Mouse (Mus musculus) layer of hippocampus, adult 9-11 months (tissue): ENCODE measurements around the gene Klhdc7a.

ENCODE experiments used
- DNase-seq: peaks from one replicate; pipeline ENCODE4 v3.0.0; 2022

Gene Klhdc7a

DNA sequence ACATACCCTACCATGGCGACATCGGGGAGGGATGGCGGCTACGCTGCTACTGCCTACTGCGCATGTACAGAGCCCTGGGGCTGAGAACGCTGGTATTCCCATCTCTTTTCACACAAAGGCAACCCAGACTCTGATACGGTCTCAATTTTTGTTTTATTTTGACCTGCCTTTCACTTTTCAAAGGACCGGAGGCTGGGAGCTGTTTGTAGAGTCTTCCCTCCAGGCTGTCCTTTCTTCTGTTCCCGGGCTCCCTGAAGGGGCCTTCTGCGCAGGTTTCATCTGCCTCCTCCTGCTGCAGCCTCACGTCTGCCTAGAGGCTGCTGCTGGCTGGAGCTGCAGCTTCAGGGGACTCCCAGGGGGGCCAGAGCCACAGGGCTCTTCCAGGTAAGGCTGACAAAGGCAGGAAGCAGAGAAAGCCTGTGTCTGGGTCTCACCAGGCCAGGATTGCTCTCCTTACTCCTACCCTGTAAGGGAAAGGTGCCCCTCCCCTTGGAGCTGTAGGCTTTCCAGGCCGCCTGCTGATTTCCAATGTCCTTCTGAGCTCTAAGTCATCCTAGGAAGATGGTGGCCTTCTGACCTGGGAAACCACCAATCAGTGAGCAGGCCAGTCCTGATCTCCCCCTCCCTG is 7.6 kb downstream of the Klhdc7a start:
- no peak for DNase-seq

DNA sequence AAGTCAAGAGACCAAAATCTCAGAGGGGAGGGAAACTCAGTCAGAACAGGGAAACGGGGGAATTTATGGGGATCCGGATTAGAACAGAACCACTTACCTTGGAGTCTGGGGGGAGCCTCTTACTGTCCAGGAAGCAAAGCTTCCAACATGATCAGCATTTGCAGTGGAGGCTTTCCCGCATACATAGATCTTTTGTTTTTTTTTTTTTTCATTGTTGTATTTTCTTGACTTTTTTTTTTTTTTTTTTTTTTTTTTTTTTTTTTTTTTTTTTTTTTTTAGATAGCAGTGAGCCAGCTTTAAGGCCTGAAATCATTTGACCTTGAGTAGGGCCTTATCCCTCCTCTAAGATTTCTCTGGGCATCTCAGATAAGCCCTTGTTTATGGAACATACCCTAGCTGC is 8.6 kb downstream of the Klhdc7a start:
- no peak for DNase-seq

DNA sequence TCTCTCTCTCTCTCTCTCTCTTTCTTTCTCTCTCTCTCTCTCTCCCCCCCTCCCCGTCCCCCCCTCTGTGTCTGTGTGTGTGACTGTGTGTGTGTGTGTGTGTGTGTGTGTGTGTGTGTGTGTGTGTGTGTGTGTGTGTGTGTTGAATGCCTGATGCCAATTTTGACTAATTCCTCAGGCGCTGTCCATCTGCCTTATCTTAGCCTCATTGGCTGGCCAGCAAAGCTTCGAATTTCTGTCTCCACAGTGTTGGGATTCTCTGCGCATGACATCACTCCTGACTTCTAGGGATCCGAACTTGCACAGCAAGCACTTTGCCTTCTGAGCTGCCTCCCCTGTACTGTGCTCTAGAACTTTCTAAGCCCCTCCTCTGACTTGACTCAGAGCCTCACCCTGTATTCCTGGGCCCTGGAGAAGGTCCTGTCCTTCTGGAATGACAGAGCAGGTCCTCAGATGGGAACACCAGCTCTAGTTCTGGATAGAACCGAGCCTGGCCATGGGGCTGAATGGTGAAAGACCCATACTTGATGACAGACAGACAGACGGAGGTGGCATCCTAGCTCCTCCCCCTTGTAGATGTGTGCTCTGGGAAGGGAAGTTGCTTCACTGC is 16.8 kb downstream of the Klhdc7a start:
- DNase-seq, result no peak

DNA sequence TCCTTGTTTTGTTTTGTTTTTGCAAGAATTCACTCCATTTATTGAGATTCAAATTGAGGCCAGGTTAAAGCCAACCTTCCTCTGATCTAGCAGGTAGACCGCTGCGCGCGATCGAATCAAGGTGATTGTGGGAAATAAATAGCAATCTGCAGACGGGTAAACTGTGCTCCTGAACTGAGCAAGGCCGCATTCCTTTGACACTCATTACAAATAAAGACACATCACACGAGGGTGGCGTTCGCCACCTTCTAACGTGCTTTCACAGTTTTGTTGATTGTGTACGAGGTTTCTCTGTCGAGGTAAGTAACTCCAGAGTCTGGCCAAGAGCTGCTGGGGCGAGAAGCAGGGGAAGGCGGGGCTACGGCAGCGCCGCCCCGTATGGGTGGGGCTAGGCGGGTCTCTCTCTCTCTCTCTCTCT is 17.4 kb downstream of the Klhdc7a start:
- no peak for DNase-seq

DNA sequence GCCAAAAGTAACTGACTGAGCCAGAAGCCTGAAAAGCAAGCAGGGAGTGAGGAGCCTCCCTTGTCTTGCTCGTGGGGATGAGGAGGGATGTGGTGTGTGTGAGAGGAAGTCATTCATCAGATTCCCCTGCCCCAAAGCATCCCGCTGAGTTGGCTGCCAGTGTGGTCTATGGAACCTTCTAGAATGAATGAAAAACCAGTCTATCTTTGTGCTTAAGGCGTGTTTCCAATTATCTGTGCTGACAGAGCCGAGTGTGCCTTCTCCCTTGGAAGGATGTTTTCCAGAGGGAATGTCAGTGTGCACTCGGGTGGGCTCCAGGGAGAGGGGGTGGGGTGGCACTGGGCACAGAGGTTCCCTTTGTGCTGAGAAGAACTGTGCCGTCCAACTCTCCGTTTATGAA is 19.2 kb downstream of the Klhdc7a start:
- DNase-seq, result no peak

DNA sequence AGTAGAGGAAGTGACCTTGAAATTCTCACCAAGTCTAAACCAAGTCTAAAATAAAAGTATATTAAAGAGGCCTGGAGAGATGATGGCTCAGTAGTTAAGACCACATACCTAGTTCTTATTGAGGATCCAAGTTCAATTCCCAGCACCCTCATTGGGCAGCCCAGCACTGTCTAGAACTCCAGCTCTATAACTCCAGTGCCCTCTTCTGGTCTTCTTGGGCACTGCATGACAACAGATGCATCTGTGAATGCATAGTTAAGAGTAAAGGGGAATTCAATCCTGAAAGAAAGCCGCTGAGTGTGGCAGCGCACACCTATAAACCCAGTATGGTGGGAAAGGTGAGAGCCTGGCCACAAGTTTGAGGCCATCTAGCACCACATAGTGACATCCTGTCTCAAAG is 20.5 kb downstream of the Klhdc7a start:
- no peak for DNase-seq

DNA sequence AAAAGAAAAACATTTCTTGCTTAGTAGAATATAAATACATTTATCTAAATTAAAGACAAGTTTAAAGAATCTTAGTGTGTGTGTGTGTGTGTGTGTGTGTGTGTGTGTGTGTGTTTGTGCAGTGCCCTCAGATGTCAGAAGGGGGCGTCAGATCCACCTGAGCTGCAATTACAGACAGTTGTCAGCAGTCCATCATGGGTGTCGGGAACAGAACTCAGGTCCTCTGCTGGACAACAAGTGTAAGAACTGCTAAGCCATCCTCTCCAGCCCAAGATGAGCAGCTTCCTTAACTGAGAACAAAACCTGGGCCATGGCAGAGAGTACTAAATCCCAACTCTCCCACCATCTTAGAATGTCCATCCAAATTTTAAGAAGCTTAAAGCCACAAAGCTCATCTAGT is 26.0 kb downstream of the Klhdc7a start:
- no peak for DNase-seq

DNA sequence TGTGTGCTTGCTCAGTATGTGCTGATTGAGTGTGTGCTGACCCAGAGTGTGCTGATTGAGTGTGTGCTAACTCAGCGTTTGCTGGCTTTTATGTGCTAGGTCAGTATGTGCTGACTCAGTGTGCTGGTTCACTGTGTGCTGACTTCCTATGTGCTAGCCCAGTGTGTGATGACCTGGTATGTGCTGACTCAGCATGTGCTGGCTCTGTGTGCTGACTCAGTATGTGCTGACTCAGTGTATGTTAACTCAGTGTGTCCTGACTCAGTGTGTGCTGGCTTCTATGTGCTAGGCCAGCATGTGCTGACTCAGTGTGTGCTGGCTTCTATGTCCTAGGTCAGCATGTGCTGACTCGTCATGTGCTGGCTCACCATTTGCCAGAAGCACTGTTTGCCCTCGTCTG is 32.3 kb downstream of the Klhdc7a start:
- DNase-seq, result no peak

DNA sequence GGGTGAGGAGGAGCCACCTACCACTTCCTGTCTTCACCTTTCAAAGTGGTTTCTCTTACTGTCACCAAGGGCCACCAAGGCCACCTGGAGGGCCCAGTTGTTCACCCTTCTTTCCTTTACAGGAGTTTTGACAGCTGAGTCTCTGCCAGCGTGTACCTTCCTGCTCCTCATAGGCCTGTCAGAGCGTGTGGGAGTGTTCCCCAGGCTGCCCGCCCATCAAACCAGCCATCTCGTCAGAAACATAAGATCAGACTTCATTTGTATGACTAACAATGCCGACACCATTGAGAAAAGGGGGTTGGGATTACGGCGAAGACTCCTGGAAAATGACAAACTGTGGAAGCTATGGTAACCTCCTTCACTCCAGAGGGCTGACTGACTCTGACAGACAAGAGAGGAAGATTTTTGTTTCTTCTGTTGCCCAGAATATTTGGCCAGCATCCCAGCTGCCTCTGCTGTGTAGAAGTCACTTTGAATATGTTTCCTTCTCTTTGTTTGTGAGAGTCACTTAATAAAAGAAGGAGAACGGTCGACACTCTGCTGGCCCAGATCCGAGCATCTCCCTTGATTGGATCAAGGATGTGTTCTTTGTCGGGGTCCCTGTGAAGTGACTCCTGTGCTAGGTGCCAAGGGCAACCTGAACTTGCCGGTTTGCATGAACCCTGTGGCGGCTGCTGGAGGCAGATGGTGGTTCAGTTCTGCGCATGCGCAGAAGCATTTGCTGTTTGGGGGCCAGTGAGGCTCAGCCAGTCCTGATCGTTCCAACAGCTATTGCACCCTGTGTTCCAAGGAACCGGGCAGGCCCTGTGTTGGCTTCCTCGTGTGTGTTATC is 34.6 kb downstream of the Klhdc7a start:
- DNase-seq, result peak; percentile 71

DNA sequence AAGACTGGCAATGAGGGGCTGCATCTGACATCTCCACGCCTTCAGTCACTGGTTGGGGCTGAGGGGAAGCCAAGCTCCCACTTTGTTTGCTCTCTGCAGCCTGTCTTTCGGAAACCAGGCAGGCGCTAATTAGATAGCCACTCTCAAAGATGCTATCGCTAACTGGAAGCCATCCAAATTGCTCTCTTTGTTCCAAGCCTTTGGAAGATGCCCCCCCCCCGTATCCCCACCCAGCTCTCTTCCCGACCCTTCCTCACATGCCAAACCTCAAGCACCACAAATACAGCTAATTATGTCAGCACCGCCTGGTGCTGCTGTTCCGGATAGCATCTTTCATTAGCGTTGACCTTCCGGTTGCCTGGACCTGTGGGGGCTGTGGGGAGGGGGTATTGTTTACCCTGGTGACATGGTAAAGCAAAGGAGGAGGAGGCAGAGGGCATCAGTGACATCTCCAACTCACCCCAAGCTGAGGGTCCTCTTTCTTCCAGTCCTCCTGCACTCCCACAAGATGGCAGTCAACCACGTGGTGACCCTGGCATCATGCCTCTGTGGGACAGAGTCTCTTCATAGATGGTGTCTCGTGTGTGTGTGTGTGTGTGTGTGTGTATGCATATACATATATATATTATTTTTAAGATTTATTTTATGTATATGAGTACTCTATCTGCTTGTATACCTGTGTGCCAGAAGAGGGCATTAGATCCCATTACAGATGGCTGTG is 35.9 kb downstream of the Klhdc7a start:
- DNase-seq, result no peak

DNA sequence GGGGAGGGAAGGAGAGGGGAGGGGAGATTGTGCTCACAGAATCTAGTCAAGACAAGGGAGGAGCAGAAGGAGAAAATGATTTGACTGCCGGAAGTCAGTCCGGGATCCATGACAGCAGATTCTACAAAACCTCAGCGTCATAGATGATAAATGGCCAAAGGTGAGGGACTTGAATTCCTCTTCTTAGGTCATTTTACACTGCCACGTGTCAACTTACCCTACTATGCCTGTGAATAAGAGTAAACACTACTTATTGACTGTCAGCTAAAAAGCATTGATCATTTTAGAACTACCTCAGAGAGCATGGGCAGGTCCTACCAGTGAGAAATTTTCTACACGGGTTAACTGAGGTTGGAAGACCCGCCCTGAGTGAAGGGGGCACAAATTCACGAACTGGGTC is 36.9 kb downstream of the Klhdc7a start:
- DNase-seq, result no peak

DNA sequence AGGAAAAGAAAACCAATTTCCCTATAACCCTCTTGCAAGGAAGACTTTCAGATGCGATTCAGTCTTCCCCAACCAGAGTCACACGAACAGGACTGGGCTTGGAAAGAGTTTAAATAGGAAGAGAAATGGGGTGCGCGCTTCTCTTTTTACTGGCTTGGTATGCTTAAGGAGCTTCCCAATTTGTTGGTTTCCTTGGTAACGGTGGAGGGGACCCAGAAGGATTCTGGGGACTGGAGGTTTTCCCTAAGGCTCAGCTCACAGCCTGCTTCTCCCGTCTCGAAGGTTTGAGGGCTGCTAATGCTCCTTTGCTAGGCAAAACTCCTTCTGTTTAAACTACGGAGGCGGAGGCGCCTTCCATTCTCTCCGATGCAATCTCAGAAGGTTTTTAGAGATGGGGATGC is 41.7 kb downstream of the Klhdc7a start:
- peak; percentile 72 for DNase-seq

DNA sequence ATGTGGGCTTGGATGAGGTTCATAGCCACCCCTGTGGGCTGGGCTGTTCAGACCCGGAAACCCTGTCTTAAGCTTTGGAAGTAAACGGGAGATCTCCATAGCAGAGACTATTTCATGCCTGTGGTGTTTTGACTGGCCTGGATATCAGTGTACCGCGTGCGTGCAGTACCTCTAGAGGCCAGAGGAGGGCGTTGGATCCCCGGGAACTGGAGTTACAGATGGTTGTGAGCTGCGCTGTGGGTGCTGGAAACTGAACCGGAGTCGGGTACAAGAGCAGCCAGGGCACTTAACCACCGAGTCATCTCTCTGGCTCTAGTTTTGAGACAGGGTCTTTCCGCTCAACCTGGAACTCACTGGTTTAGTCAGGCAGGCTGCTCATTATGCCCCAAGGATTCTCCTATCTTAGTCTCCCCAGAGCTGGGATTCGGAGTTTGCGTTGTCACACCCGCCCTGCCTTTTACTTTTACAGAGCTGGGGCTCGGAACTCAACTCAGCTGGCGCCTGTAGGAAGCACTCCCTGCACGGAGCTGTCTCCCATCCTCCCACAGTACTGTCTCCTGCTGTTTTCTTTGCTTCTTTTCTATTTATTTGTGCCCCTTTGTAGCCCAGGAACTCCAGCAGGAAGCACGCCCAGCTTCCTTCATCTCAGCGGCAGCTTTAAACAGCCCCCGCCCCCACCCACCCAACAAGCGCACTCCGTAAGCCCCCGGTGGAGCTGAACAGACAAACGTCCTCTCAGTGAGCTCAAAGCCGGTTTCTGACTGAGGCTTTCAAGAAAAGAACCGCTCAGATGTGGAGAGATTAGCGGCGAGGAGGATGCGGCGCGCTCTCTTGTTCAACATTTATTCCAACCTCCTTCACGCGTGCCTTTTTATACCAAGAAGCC is 42.3 kb downstream of the Klhdc7a start:
- DNase-seq, result peak; percentile 15

DNA sequence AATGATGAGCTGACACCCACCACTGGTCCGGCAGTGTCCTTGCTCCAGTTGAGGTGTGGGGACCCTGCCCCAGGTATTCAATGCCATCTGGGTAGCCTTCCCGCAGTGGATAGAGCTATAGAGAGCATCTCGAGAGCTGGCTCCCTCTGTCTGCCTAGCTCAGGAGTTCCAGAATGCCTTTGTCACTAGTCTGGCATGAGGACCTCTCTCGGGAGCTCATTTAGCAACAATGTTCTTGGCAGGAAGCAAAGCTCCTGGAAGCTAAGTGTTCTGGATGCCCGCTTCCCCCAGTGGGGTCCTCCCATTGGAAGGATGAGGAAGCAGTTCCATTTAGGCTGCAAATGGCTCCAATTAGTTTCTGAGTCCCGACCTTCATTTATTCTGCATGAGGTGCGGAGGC is 51.1 kb downstream of the Klhdc7a start:
- DNase-seq, result no peak
